Mouse (Mus musculus) liver, adult 2 months (tissue): ENCODE measurements at regions not wholly inside any gene's neighbourhood (a gene's known extent, or its start where the extent isn't known, plus 50 kb on each side); places are given as distances from the start of the nearest gene placed in this dataset.

ENCODE experiments used
- CTCF ChIP-seq: fragments of 200-500 bp; IDR thresholded peaks from 2 replicates; pipeline ENCODE4 v1.5.1; 2011; ENCODE audit warnings: low read depth, low read length, control low read depth
- POLR2A ChIP-seq: fragments of 200-500 bp; IDR thresholded peaks from 2 replicates; pipeline ENCODE4 v1.6.1; 2011; ENCODE audit warnings: low read length, control low read depth; ENCODE audit not compliant: insufficient read depth; ENCODE audit errors: extremely low read depth

DNA sequence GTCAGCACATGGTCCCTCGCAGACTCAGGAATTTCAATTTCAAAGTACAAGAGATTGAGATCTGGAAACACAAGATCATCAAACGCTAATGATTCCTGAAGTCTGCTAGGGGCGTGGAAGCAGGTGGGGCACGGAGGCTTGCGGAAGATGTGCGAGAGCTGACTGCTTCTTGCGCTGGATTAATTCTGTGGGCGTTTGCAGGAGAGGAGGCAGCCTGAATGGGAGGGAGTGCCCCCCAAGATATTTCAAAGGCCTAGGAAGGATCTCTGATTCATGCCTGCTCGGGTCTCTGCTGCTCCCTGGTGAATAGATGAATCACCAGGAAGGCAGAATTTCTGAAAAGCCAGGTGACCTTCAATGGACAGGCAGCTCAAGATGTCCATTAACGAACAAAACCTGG is 442.1 kb downstream of the Tmem114 start:
- TF ChIP-seq POLR2A: no peak
- no peak for TF ChIP-seq CTCF
